Mouse (Mus musculus) erythroblast, embryonic 14.5 days (primary cell): Measurements from ENCODE around the gene Ptprd.

ENCODE experiments used
- GATA1 ChIP-seq: IDR thresholded peaks from 2 replicates; pipeline ENCODE4 v1.6.1; 2012; ENCODE audit warnings: low read length, inconsistent platforms, mixed read lengths
- TAL1 ChIP-seq: IDR thresholded peaks from 3 replicates; pipeline ENCODE4 v1.6.1; 2012; ENCODE audit warnings: low read length, inconsistent platforms, mixed read lengths

DNA sequence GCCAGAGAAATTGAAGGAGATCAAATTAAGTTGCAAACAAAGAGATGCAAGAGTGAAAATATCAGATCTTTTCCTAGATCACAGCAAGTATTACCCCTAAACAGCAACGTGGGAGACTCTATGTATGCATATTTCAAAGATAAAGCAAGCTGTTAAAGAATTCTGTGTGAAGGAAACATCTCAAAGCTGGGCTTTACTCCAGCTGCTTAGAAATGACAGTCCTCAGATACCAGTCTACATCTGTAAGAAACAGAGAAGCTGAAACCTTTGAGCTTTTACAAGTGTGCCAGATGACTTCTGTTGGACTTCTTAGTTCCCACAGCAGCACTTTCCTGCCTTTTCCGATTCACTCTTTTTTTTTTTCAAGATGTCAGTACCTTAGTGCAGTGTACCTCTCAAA lies 2249.9 kb downstream of the Ptprd start:
- TF ChIP-seq GATA1, result no peak
- TF ChIP-seq TAL1, result no peak
